Mouse (Mus musculus) liver, embryonic 12.5 days (tissue): ENCODE data around the gene Nmur2. TPM values are rescaled to one million over a fixed set of nuclear protein-coding genes. Genes with fewer than 3 reads are reported as not detected.

Experiments used
- ATAC-seq: fragments of 200-750 bp; cut with Nextera tagmentation; 2 replicates; pipeline ENCODE4 v1.8.0; 2017; ENCODE audit warnings: moderate number of reproducible peaks, mild to moderate bottlenecking, moderate library complexity
- H3K27ac ChIP-seq: fragments of 300-500 bp; sonication (generic); 2 replicates; pipeline ENCODE4 v1.5.1; 2016; ENCODE audit warnings: mild to moderate bottlenecking
- H3K27me3 ChIP-seq: fragments of 300-500 bp; sonication (generic); replicated peaks from 2 replicates; pipeline ENCODE4 v1.6.1; 2016; ENCODE audit warnings: mild to moderate bottlenecking, moderate library complexity
- H3K36me3 ChIP-seq: fragments of 300-500 bp; sonication (generic); 2 replicates; pipeline ENCODE4 v1.6.1; 2016; ENCODE audit warnings: mild to moderate bottlenecking, moderate library complexity
- H3K4me1 ChIP-seq: fragments of 300-500 bp; sonication (generic); 2 replicates; pipeline ENCODE4 v1.6.1; 2016
- H3K4me2 ChIP-seq: fragments of 300-500 bp; sonication (generic); 2 replicates; pipeline ENCODE4 v1.6.1; 2016; ENCODE audit warnings: mild to moderate bottlenecking, moderate library complexity
- H3K4me3 ChIP-seq: fragments of 300-500 bp; sonication (generic); 2 replicates; pipeline ENCODE4 v1.5.1; 2016; ENCODE audit warnings: mild to moderate bottlenecking, moderate library complexity
- H3K9ac ChIP-seq: fragments of 300-500 bp; sonication (generic); 2 replicates; pipeline ENCODE4 v1.6.1; 2016; ENCODE audit warnings: mild to moderate bottlenecking, moderate library complexity
- H3K9me3 ChIP-seq: fragments of 300-500 bp; sonication (generic); replicated peaks from 2 replicates; pipeline ENCODE4 v1.6.1; 2016; ENCODE audit warnings: mild to moderate bottlenecking, moderate library complexity
- WGBS: fragments of 180-500 bp; shearing (Covaris S2); methylation state at CpG from one replicate; pipeline ENCODE4 v1.1.7; 2016; ENCODE audit not compliant: insufficient replicate concordance; 5-methylcytosine and 5-hydroxymethylcytosine counted together
- polyA plus RNA-seq: library from polyadenylated mRNA; unstranded; fragments of >200 nt; fragmentation: Nextera tagmentation; extraction: Ambion mirVana; gene quantifications from 2 replicates; pipeline ENCODE4 v1.2.1, GENCODE M21; 2016

Nmur2 gene
- 0.04 TPM in 1 of 2 replicates, not detected in the other for polyA plus RNA-seq

- H3K9ac ChIP-seq, result no peak within 1 kb of the TSS
- no peak within 1 kb of the TSS for H3K4me2 ChIP-seq
- whole genome bisulfite sequencing, result 11% methylated on average over 6 of the region's 6 CpGs
- no peaks in the 10 kb centered on the region for H3K36me3 ChIP-seq
- ATAC-seq, result no peak
- H3K27ac ChIP-seq, result no peak within 1 kb of the TSS
- no peak within 1 kb of the TSS for H3K4me3 ChIP-seq
- no peaks in the 10 kb centered on the region for H3K4me1 ChIP-seq
- no peaks in the 10 kb centered on the region for H3K27me3 ChIP-seq
- no peaks in the 10 kb centered on the region for H3K9me3 ChIP-seq
Measured at GRCm38 (mm10) chr11:56040917-56041316, at the start of gene Nmur2. Gene Nmur2 (minus strand): TSS chr11:56041010.

GRCm38 (mm10) chr11:56089127-56089689 is 48.4 kb upstream of the Nmur2 start:
- Histone ChIP-seq H3K36me3 (no peaks in the 10 kb centered on the region), H3K27me3 (no peaks in the 10 kb centered on the region), H3K4me1 (no peaks in the 10 kb centered on the region), H3K4me2 (no peak overlapping the region), H3K27ac (no peak overlapping the region), H3K9me3 (no peaks in the 10 kb centered on the region), H3K4me3 (no peak overlapping the region), H3K9ac (no peak overlapping the region)
- 83% methylated on average over 11 of the region's 11 CpGs for WGBS
- no peak for ATAC-seq

GRCm38 (mm10) chr11:56072131-56072530 is 31.3 kb upstream of the Nmur2 start:
- no peak for ATAC-seq
- 66% methylated on average over 7 of the region's 7 CpGs for WGBS
- Histone ChIP-seq H3K4me1 (no peaks in the 10 kb centered on the region), H3K9me3 (no peaks in the 10 kb centered on the region), H3K4me2 (no peak overlapping the region), H3K27ac (no peak overlapping the region), H3K27me3 (no peaks in the 10 kb centered on the region), H3K36me3 (no peaks in the 10 kb centered on the region), H3K9ac (no peak overlapping the region), H3K4me3 (no peak overlapping the region)

GRCm38 (mm10) chr11:56069658-56070057 is 28.8 kb upstream of the Nmur2 start:
- 80% methylated on average over 2 of the region's 2 CpGs for WGBS
- Histone ChIP-seq H3K9ac (no peak overlapping the region), H3K4me2 (no peak overlapping the region), H3K27ac (no peak overlapping the region), H3K27me3 (no peaks in the 10 kb centered on the region), H3K36me3 (no peaks in the 10 kb centered on the region), H3K4me1 (peaks cover 3% of the 10 kb centered on the region), H3K9me3 (no peaks in the 10 kb centered on the region), H3K4me3 (no peak overlapping the region)
- ATAC-seq, result no peak

GRCm38 (mm10) chr11:56065147-56065546 is 24.3 kb upstream of the Nmur2 start:
- no peaks in the 10 kb centered on the region for H3K9me3 ChIP-seq
- no peak overlapping the region for H3K4me2 ChIP-seq
- no peak overlapping the region for H3K27ac ChIP-seq
- no peaks in the 10 kb centered on the region for H3K27me3 ChIP-seq
- no peaks in the 10 kb centered on the region for H3K36me3 ChIP-seq
- no peak overlapping the region for H3K4me3 ChIP-seq
- no peak overlapping the region for H3K9ac ChIP-seq
- no peak for ATAC-seq
- peaks cover 7% of the 10 kb centered on the region for H3K4me1 ChIP-seq
- WGBS, result 69% methylated on average over 2 of the region's 2 CpGs

GRCm38 (mm10) chr11:56064575-56064974 is 23.8 kb upstream of the Nmur2 start:
- Histone ChIP-seq H3K4me1 (peaks cover 7% of the 10 kb centered on the region), H3K9ac (no peak overlapping the region), H3K9me3 (no peaks in the 10 kb centered on the region), H3K4me3 (no peak overlapping the region), H3K27ac (no peak overlapping the region), H3K36me3 (no peaks in the 10 kb centered on the region), H3K27me3 (no peaks in the 10 kb centered on the region), H3K4me2 (no peak overlapping the region)
- WGBS, result 18% methylated on average over 4 of the region's 4 CpGs
- no peak for ATAC-seq

- Histone ChIP-seq H3K4me2 (no peak overlapping the region), H3K9ac (no peak overlapping the region), H3K27me3 (no peaks in the 10 kb centered on the region), H3K27ac (no peak overlapping the region), H3K9me3 (no peaks in the 10 kb centered on the region), H3K4me3 (no peak overlapping the region), H3K4me1 (no peaks in the 10 kb centered on the region), H3K36me3 (no peaks in the 10 kb centered on the region)
- 60% methylated on average over 3 of the region's 3 CpGs for WGBS
- no peak for ATAC-seq
Measured at GRCm38 (mm10) chr11:56059236-56059635, 18.4 kb upstream of the Nmur2 start.

- 58% methylated on average over 7 of the region's 7 CpGs for WGBS
- no peak overlapping the region for H3K4me3 ChIP-seq
- H3K4me2 ChIP-seq, result no peak overlapping the region
- no peaks in the 10 kb centered on the region for H3K36me3 ChIP-seq
- no peaks in the 10 kb centered on the region for H3K4me1 ChIP-seq
- H3K27ac ChIP-seq, result no peak overlapping the region
- H3K9me3 ChIP-seq, result no peaks in the 10 kb centered on the region
- H3K9ac ChIP-seq, result no peak overlapping the region
- no peak for ATAC-seq
- no peaks in the 10 kb centered on the region for H3K27me3 ChIP-seq
Measured at GRCm38 (mm10) chr11:56054439-56054838, 13.6 kb upstream of the Nmur2 start.

GRCm38 (mm10) chr11:56026854-56027253 is 14.0 kb downstream of the Nmur2 start:
- no peak overlapping the region for H3K4me2 ChIP-seq
- no peaks in the 10 kb centered on the region for H3K36me3 ChIP-seq
- WGBS, result 64% methylated on average over 10 of the region's 10 CpGs
- H3K27ac ChIP-seq, result no peak overlapping the region
- no peaks in the 10 kb centered on the region for H3K27me3 ChIP-seq
- no peaks in the 10 kb centered on the region for H3K9me3 ChIP-seq
- H3K9ac ChIP-seq, result no peak overlapping the region
- no peak overlapping the region for H3K4me3 ChIP-seq
- ATAC-seq, result no peak
- no peaks in the 10 kb centered on the region for H3K4me1 ChIP-seq

GRCm38 (mm10) chr11:56025746-56026570 is 14.9 kb downstream of the Nmur2 start:
- ATAC-seq, result no peak
- H3K27ac ChIP-seq, result no peak overlapping the region
- H3K36me3 ChIP-seq, result no peaks in the 10 kb centered on the region
- H3K9ac ChIP-seq, result no peak overlapping the region
- no peak overlapping the region for H3K4me2 ChIP-seq
- H3K9me3 ChIP-seq, result no peaks in the 10 kb centered on the region
- H3K4me1 ChIP-seq, result no peaks in the 10 kb centered on the region
- no peaks in the 10 kb centered on the region for H3K27me3 ChIP-seq
- WGBS, result 67% methylated on average over 10 of the region's 10 CpGs
- H3K4me3 ChIP-seq, result no peak overlapping the region

- Histone ChIP-seq H3K9me3 (no peaks in the 10 kb centered on the region), H3K4me1 (no peaks in the 10 kb centered on the region), H3K27me3 (no peaks in the 10 kb centered on the region), H3K27ac (no peak overlapping the region), H3K4me2 (no peak overlapping the region), H3K36me3 (no peaks in the 10 kb centered on the region), H3K9ac (no peak overlapping the region), H3K4me3 (no peak overlapping the region)
- no peak for ATAC-seq
- WGBS, result 44% methylated on average over 9 of the region's 9 CpGs
Measured at GRCm38 (mm10) chr11:56013510-56014057, 27.2 kb downstream of the Nmur2 start.

- ATAC-seq, result no peak
- Histone ChIP-seq H3K36me3 (no peaks in the 10 kb centered on the region), H3K4me1 (no peaks in the 10 kb centered on the region), H3K9ac (no peak overlapping the region), H3K4me3 (no peak overlapping the region), H3K4me2 (no peak overlapping the region), H3K9me3 (no peaks in the 10 kb centered on the region), H3K27ac (no peak overlapping the region), H3K27me3 (no peaks in the 10 kb centered on the region)
- WGBS, result 38% methylated on average over 2 of the region's 2 CpGs
Measured at GRCm38 (mm10) chr11:56012396-56012795, 28.4 kb downstream of the Nmur2 start.
